Mouse (Mus musculus) adrenal gland, postnatal 4 days (tissue): ENCODE data around the gene Spns1. TPM values are rescaled to one million over a fixed set of nuclear protein-coding genes. Genes with fewer than 3 reads are reported as not detected.

Experiments used
- DNase-seq, 2 experiments: peaks; one replicate each; pipeline ENCODE4 v3.0.0; 2021 to 2022; ENCODE audit warnings: low spot score in 2 of 2, mixed read lengths in 2 of 2
- total RNA-seq, 2 experiments: library from RNA; stranded (reverse); gene quantifications; 2 replicates each; pipeline ENCODE4 v1.2.3; 2021

Spns1 gene
- total RNA-seq, 2 experiments from 2014 or later: 60.1 to 65.2 TPM

- no peak for DNase-seq
Observed at GRCm38 (mm10) chr7:126374526-126374925, 2.7 kb downstream of the Spns1 start.

GRCm38 (mm10) chr7:126373007-126373406 lies 4.2 kb downstream of the Spns1 start:
- DNase-seq: no peak

- DNase-seq: no peak
Observed at GRCm38 (mm10) chr7:126369393-126369792, 7.9 kb downstream of the Spns1 start, which contains the start of gene Lat. TSS of gene Lat (minus strand) at chr7:126369570.

GRCm38 (mm10) chr7:126368367-126368766 lies 8.9 kb downstream of the Spns1 start:
- DNase-seq: no peak

GRCm38 (mm10) chr7:126367636-126368035 lies 9.6 kb downstream of the Spns1 start:
- no peak for DNase-seq

GRCm38 (mm10) chr7:126363038-126363437 lies 14.2 kb downstream of the Spns1 start:
- no peak for DNase-seq

- DNase-seq: no peak
Observed at GRCm38 (mm10) chr7:126359049-126359448, 18.2 kb downstream of the Spns1 start.

GRCm38 (mm10) chr7:126358413-126358812 lies 18.8 kb downstream of the Spns1 start:
- DNase-seq: no peak

- no peak for DNase-seq
Observed at GRCm38 (mm10) chr7:126357838-126358237, 19.4 kb downstream of the Spns1 start.

GRCm38 (mm10) chr7:126356793-126357591 lies 20.3 kb downstream of the Spns1 start:
- no peak for DNase-seq

GRCm38 (mm10) chr7:126355847-126356597 lies 21.2 kb downstream of the Spns1 start:
- no peak for DNase-seq

GRCm38 (mm10) chr7:126354738-126355614 lies 22.3 kb downstream of the Spns1 start:
- DNase-seq: no peak

- no peak for DNase-seq
Observed at GRCm38 (mm10) chr7:126353994-126354365, 23.3 kb downstream of the Spns1 start.

GRCm38 (mm10) chr7:126353251-126353993 lies 23.8 kb downstream of the Spns1 start:
- DNase-seq: no peak

GRCm38 (mm10) chr7:126351419-126351951 lies 25.8 kb downstream of the Spns1 start:
- DNase-seq: no peak

- no peak for DNase-seq
Observed at GRCm38 (mm10) chr7:126350748-126351418, 26.4 kb downstream of the Spns1 start.

GRCm38 (mm10) chr7:126348293-126348692 lies 29.0 kb downstream of the Spns1 start:
- no peak for DNase-seq

- DNase-seq: no peak
Observed at GRCm38 (mm10) chr7:126347098-126347497, 30.2 kb downstream of the Spns1 start.

- DNase-seq: no peak
Observed at GRCm38 (mm10) chr7:126345969-126346368, 31.3 kb downstream of the Spns1 start.

- DNase-seq: no peak
Observed at GRCm38 (mm10) chr7:126345557-126345956, 31.7 kb downstream of the Spns1 start.
